Mouse (Mus musculus) bone marrow, adult 2 months (tissue): ENCODE results near the gene Gm47955.

ENCODE experiments used
- CTCF ChIP-seq: fragments of 200-500 bp; IDR thresholded peaks from 2 replicates; pipeline ENCODE4 v1.5.1; 2011; ENCODE audit warnings: low read length, control low read depth; ENCODE audit not compliant: control insufficient read depth, insufficient read depth
- POLR2A ChIP-seq: fragments of 200-500 bp; IDR thresholded peaks from 2 replicates; pipeline ENCODE4 v1.6.1; 2011; ENCODE audit warnings: low read depth, mild to moderate bottlenecking, control low read depth, low read length, borderline replicate concordance; ENCODE audit not compliant: control insufficient read depth

DNA sequence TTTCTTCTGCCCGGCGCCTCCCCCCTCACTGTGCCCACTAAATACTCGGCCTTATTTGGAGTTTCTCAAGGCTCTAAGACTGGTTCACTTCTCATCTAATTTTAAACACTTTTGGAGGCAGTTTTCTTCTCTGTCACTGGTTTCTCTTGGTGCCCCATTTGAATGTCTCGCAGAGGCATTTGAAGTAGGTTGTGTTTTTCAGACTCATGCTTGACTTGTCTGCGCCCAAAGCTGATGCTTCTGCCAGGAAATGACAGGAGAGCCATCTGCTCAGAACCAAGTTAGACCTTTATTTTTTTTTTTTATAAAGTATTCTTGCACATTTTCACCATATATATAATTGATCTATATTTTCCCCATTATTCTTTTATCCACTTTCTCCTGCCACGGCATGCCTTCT lies 26.7 kb downstream of the Gm47955 start:
- no peak for TF ChIP-seq CTCF
- TF ChIP-seq POLR2A: no peak
